Mouse (Mus musculus): ENCODE measurements around the gene Defa23. TPM values are rescaled to one million over a fixed set of nuclear protein-coding genes. Genes with fewer than 3 reads are reported as not detected.
"Not testable (repeated sequence)": the region's sequence is repeated elsewhere in the genome, so short reads cannot be mapped to it uniquely, and the experiment has no call there.

Gene Defa23
- polyA plus RNA-seq (2015; fragmentation: Nextera tagmentation; extraction: Ambion mirVana), result not detected in 2 replicates

GRCm38 (mm10) chr8:21054747-21055146, at the start of gene Defa23:
TSS of gene Defa23 (plus strand) at chr8:21055047.
- H3K27ac ChIP-seq (ENCODE audit: low read length); H3K9ac ChIP-seq (ENCODE audit: low read length); H3K36me3 ChIP-seq (ENCODE audit: control insufficient read depth, insufficient read depth, low read length); H3K27me3 ChIP-seq (ENCODE audit: control insufficient read depth, insufficient read depth, low read depth, low read length); H3K4me1 ChIP-seq (replicated peaks; ENCODE audit: control insufficient read depth, insufficient read depth, low read length); H3K9me3 ChIP-seq (ENCODE audit: control insufficient read depth, low read length); H3K4me2 ChIP-seq (ENCODE audit: low read depth, low read length); ATAC-seq (ENCODE audit: low read depth); H3K4me3 ChIP-seq (ENCODE audit: low read length): not testable (repeated sequence)
- WGBS, result no CpG with 5 or more reads among the region's 1 CpGs

GRCm38 (mm10) chr8:21006801-21007200, 48.0 kb upstream of the Defa23 start:
- ATAC-seq (ENCODE audit: low read depth), result no peak
- Histone ChIP-seq H3K9me3 (ENCODE audit: control insufficient read depth, low read length) (peaks cover 4% of the 10 kb centered on the region; the same call in 1 of the 2 replicates), H3K4me3 (ENCODE audit: low read length) (no peak overlapping the region), H3K36me3 (ENCODE audit: control insufficient read depth, insufficient read depth, low read length) (no peaks in the 10 kb centered on the region), H3K9ac (ENCODE audit: low read length) (no peak overlapping the region), H3K4me1 (replicated peaks; ENCODE audit: control insufficient read depth, insufficient read depth, low read length) (no peaks in the 10 kb centered on the region), H3K27me3 (ENCODE audit: control insufficient read depth, insufficient read depth, low read depth, low read length) (no peaks in the 10 kb centered on the region), H3K4me2 (ENCODE audit: low read depth, low read length) (no peak overlapping the region), H3K27ac (ENCODE audit: low read length) (no peak overlapping the region)
- WGBS, result 18% methylated on average over 1 of the region's 1 CpGs

- not testable (repeated sequence) for H3K27me3 ChIP-seq (ENCODE audit: control insufficient read depth, insufficient read depth, low read depth, low read length); H3K4me1 ChIP-seq (replicated peaks; ENCODE audit: control insufficient read depth, insufficient read depth, low read length); H3K4me3 ChIP-seq (ENCODE audit: low read length); H3K4me2 ChIP-seq (ENCODE audit: low read depth, low read length); H3K9me3 ChIP-seq (ENCODE audit: control insufficient read depth, low read length); ATAC-seq (ENCODE audit: low read depth); H3K27ac ChIP-seq (ENCODE audit: low read length); H3K36me3 ChIP-seq (ENCODE audit: control insufficient read depth, insufficient read depth, low read length); H3K9ac ChIP-seq (ENCODE audit: low read length)
- 38% methylated on average over 6 of the region's 6 CpGs for WGBS
These were observed 46.3 kb upstream of the Defa23 start for GRCm38 (mm10) chr8:21008578-21008977.

- H3K9ac ChIP-seq (ENCODE audit: low read length); H3K27ac ChIP-seq (ENCODE audit: low read length); H3K9me3 ChIP-seq (ENCODE audit: control insufficient read depth, low read length); H3K4me3 ChIP-seq (ENCODE audit: low read length); ATAC-seq (ENCODE audit: low read depth); H3K36me3 ChIP-seq (ENCODE audit: control insufficient read depth, insufficient read depth, low read length); H3K4me2 ChIP-seq (ENCODE audit: low read depth, low read length); H3K27me3 ChIP-seq (ENCODE audit: control insufficient read depth, insufficient read depth, low read depth, low read length); H3K4me1 ChIP-seq (replicated peaks; ENCODE audit: control insufficient read depth, insufficient read depth, low read length): not testable (repeated sequence)
- WGBS, result 62% methylated on average over 1 of the region's 1 CpGs
These were observed 44.3 kb upstream of the Defa23 start for GRCm38 (mm10) chr8:21010548-21010947.

- H3K9me3 ChIP-seq (ENCODE audit: control insufficient read depth, low read length); H3K36me3 ChIP-seq (ENCODE audit: control insufficient read depth, insufficient read depth, low read length); H3K4me3 ChIP-seq (ENCODE audit: low read length); H3K4me1 ChIP-seq (replicated peaks; ENCODE audit: control insufficient read depth, insufficient read depth, low read length); H3K9ac ChIP-seq (ENCODE audit: low read length); H3K27ac ChIP-seq (ENCODE audit: low read length); H3K27me3 ChIP-seq (ENCODE audit: control insufficient read depth, insufficient read depth, low read depth, low read length); H3K4me2 ChIP-seq (ENCODE audit: low read depth, low read length); ATAC-seq (ENCODE audit: low read depth): not testable (repeated sequence)
- no CpG with 5 or more reads among the region's 1 CpGs for WGBS
These were observed 29.6 kb upstream of the Defa23 start, which contains the start of gene Defa21 for GRCm38 (mm10) chr8:21025245-21025644. TSS of gene Defa21 (plus strand) at chr8:21025545.

GRCm38 (mm10) chr8:21064738-21065137, 9.9 kb downstream of the Defa23 start, which contains the start of gene Defa35:
TSS of gene Defa35 (plus strand) at chr8:21065038.
- not testable (repeated sequence) for H3K27ac ChIP-seq (ENCODE audit: low read length); H3K4me3 ChIP-seq (ENCODE audit: low read length); H3K9ac ChIP-seq (ENCODE audit: low read length); H3K36me3 ChIP-seq (ENCODE audit: control insufficient read depth, insufficient read depth, low read length); H3K9me3 ChIP-seq (ENCODE audit: control insufficient read depth, low read length); H3K4me2 ChIP-seq (ENCODE audit: low read depth, low read length); ATAC-seq (ENCODE audit: low read depth); H3K4me1 ChIP-seq (replicated peaks; ENCODE audit: control insufficient read depth, insufficient read depth, low read length); H3K27me3 ChIP-seq (ENCODE audit: control insufficient read depth, insufficient read depth, low read depth, low read length)
- 80% methylated on average over 1 of the region's 1 CpGs for WGBS

- not testable (repeated sequence) for H3K9ac ChIP-seq (ENCODE audit: low read length); H3K27ac ChIP-seq (ENCODE audit: low read length); H3K4me1 ChIP-seq (replicated peaks; ENCODE audit: control insufficient read depth, insufficient read depth, low read length); H3K9me3 ChIP-seq (ENCODE audit: control insufficient read depth, low read length); H3K27me3 ChIP-seq (ENCODE audit: control insufficient read depth, insufficient read depth, low read depth, low read length); ATAC-seq (ENCODE audit: low read depth); H3K36me3 ChIP-seq (ENCODE audit: control insufficient read depth, insufficient read depth, low read length); H3K4me3 ChIP-seq (ENCODE audit: low read length); H3K4me2 ChIP-seq (ENCODE audit: low read depth, low read length)
These were observed 29.3 kb downstream of the Defa23 start, which contains the start of gene Defa25 for GRCm38 (mm10) chr8:21084142-21084541. TSS of gene Defa25 (plus strand) at chr8:21084442.

GRCm38 (mm10) chr8:21093106-21093505, 38.3 kb downstream of the Defa23 start:
- Histone ChIP-seq H3K9me3 (ENCODE audit: control insufficient read depth, low read length) (no peaks in the 10 kb centered on the region), H3K4me1 (replicated peaks; ENCODE audit: control insufficient read depth, insufficient read depth, low read length) (no peaks in the 10 kb centered on the region), H3K27me3 (ENCODE audit: control insufficient read depth, insufficient read depth, low read depth, low read length) (no peaks in the 10 kb centered on the region), H3K4me2 (ENCODE audit: low read depth, low read length) (no peak overlapping the region), H3K9ac (ENCODE audit: low read length) (no peak overlapping the region), H3K27ac (ENCODE audit: low read length) (no peak overlapping the region), H3K36me3 (ENCODE audit: control insufficient read depth, insufficient read depth, low read length) (no peaks in the 10 kb centered on the region), H3K4me3 (ENCODE audit: low read length) (no peak overlapping the region)
- 40% methylated on average over 4 of the region's 4 CpGs for WGBS
- no peak for ATAC-seq (ENCODE audit: low read depth)

GRCm38 (mm10) chr8:21095950-21096349, 41.1 kb downstream of the Defa23 start, which contains the start of gene Gm14851:
TSS of gene Gm14851 (minus strand) at chr8:21096050.
- H3K27ac ChIP-seq (ENCODE audit: low read length); H3K9ac ChIP-seq (ENCODE audit: low read length); H3K9me3 ChIP-seq (ENCODE audit: control insufficient read depth, low read length); H3K27me3 ChIP-seq (ENCODE audit: control insufficient read depth, insufficient read depth, low read depth, low read length); H3K4me1 ChIP-seq (replicated peaks; ENCODE audit: control insufficient read depth, insufficient read depth, low read length); H3K4me2 ChIP-seq (ENCODE audit: low read depth, low read length); H3K36me3 ChIP-seq (ENCODE audit: control insufficient read depth, insufficient read depth, low read length); H3K4me3 ChIP-seq (ENCODE audit: low read length); ATAC-seq (ENCODE audit: low read depth): not testable (repeated sequence)
- no CpG with 5 or more reads among the region's 2 CpGs for WGBS

Measured in lung, embryonic 16.5 days (tissue).